Mouse (Mus musculus) left cerebral cortex, adult 8-10 months (tissue): ENCODE data around the gene Rps6kl1. TPM values are rescaled to one million over a fixed set of nuclear protein-coding genes. Genes with fewer than 3 reads are reported as not detected.
A peak's percentile ranks its signal among the peaks of the same experiment; 100 is the strongest.
"Not testable (repeated sequence)": the region's sequence is repeated elsewhere in the genome, so short reads cannot be mapped to it uniquely, and the experiment has no call there.

Experiments
- DNase-seq, 2 experiments: peaks; one replicate each; pipeline ENCODE4 v3.0.0; 2022; ENCODE audit warnings: low spot score in 2 of 2
- total RNA-seq, 4 experiments: library from RNA; stranded (reverse); gene quantifications; 2 replicates each; pipeline ENCODE4 v1.2.4; 2022

Gene Rps6kl1
- total RNA-seq, 4 experiments from 2014 or later = 35.0 to 37.6 (median 36.6) TPM

GRCm38 (mm10) chr12:85175926-85176845 is 25.1 kb upstream of the Rps6kl1 start:
- no peak for DNase-seq

GRCm38 (mm10) chr12:85175087-85175675 is 24.1 kb upstream of the Rps6kl1 start:
- DNase-seq = no peak

GRCm38 (mm10) chr12:85174016-85174415 is 23.0 kb upstream of the Rps6kl1 start:
- DNase-seq = no peak

GRCm38 (mm10) chr12:85170948-85171307 is 19.9 kb upstream of the Rps6kl1 start:
- no peak for DNase-seq

GRCm38 (mm10) chr12:85170284-85170947 is 19.4 kb upstream of the Rps6kl1 start:
- DNase-seq = no peak

- no peak for DNase-seq
These were observed 18.8 kb upstream of the Rps6kl1 start for GRCm38 (mm10) chr12:85169877-85170276.

- peak; percentile 55 to 78 for DNase-seq
These were observed 18.2 kb upstream of the Rps6kl1 start for GRCm38 (mm10) chr12:85169117-85169858.

- no peak for DNase-seq
These were observed 15.6 kb upstream of the Rps6kl1 start for GRCm38 (mm10) chr12:85166631-85167030.

- no peak for DNase-seq
These were observed 13.9 kb upstream of the Rps6kl1 start for GRCm38 (mm10) chr12:85164996-85165395.

- DNase-seq = no peak
These were observed 8.5 kb upstream of the Rps6kl1 start for GRCm38 (mm10) chr12:85159592-85159991.

- DNase-seq = no peak
These were observed 7.7 kb upstream of the Rps6kl1 start for GRCm38 (mm10) chr12:85158801-85159200.

- no peak for DNase-seq
These were observed 6.9 kb upstream of the Rps6kl1 start for GRCm38 (mm10) chr12:85157797-85158460.

GRCm38 (mm10) chr12:85156324-85156723 is 5.3 kb upstream of the Rps6kl1 start:
- DNase-seq = no peak

- no peak for DNase-seq
These were observed 1.9 kb upstream of the Rps6kl1 start for GRCm38 (mm10) chr12:85153011-85153410.

- DNase-seq = no peak
These were observed 603 bp downstream of the Rps6kl1 start for GRCm38 (mm10) chr12:85150321-85151001.

- DNase-seq = no peak
These were observed 4.2 kb downstream of the Rps6kl1 start for GRCm38 (mm10) chr12:85146881-85147280.

- no peak for DNase-seq
These were observed 4.7 kb downstream of the Rps6kl1 start for GRCm38 (mm10) chr12:85146355-85146754.

- DNase-seq = no peak
These were observed 5.4 kb downstream of the Rps6kl1 start for GRCm38 (mm10) chr12:85145630-85146029.

- no peak for DNase-seq
These were observed 6.2 kb downstream of the Rps6kl1 start for GRCm38 (mm10) chr12:85144821-85145220.

- DNase-seq = not testable (repeated sequence)
These were observed 6.8 kb downstream of the Rps6kl1 start for GRCm38 (mm10) chr12:85144276-85144675.
